Mouse (Mus musculus): ENCODE results near the gene Inpp5d. TPM values are rescaled to one million over a fixed set of nuclear protein-coding genes. Genes with fewer than 3 reads are reported as not detected.
A peak's percentile ranks its signal among the peaks of the same experiment; 100 is the strongest.

The Inpp5d gene
- polyA plus RNA-seq (2015; fragmentation: Nextera tagmentation; extraction: Ambion mirVana), result 1.9 and 2.5 TPM in 2 replicates

DNA sequence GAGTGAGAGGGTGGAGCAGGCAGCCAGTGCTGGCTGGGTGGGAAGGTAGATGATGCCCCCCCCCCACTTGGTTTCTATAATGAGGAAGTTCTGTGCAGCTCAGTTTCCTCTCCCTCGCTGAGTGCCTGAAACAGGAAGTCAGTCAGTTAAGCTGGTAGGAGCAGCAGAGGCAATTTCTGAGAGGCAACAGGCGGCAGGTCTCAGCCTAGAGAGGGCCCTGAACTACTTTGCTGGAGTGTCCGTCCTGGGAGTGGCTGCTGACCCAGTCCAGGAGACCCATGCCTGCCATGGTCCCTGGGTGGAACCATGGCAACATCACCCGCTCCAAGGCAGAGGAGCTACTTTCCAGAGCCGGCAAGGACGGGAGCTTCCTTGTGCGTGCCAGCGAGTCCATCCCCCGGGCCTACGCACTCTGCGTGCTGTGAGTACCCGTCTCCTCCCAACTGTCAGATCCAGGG, at the start of gene Inpp5d:
TSS of gene Inpp5d (plus strand) at position 102 of the 458 bp plus-strand sequence.
- Histone ChIP-seq H3K4me3 (replicated peaks) (no peak within 1 kb of the TSS), H3K9ac (replicated peaks) (no peak within 1 kb of the TSS), H3K9me3 (no peaks in the 10 kb centered on the region; the same call in 1 of the 2 replicates), H3K4me1 (replicated peaks) (no peaks in the 10 kb centered on the region), H3K4me2 (replicated peaks) (no peak within 1 kb of the TSS), H3K27ac (no peak within 1 kb of the TSS), H3K27me3 (no peaks in the 10 kb centered on the region), H3K36me3 (no peaks in the 10 kb centered on the region)
- WGBS, result 88% methylated on average over 12 of the region's 12 CpGs
- no peak for ATAC-seq

- no peak overlapping the region for H3K9ac ChIP-seq (replicated peaks)
- H3K27me3 ChIP-seq, result no peaks in the 10 kb centered on the region
- H3K27ac ChIP-seq, result no peak overlapping the region
- no peak overlapping the region for H3K4me2 ChIP-seq (replicated peaks)
- no peak for ATAC-seq
- no peaks in the 10 kb centered on the region for H3K36me3 ChIP-seq
- H3K9me3 ChIP-seq, result no peaks in the 10 kb centered on the region
- WGBS, result 80% methylated on average over 5 of the region's 5 CpGs
- H3K4me1 ChIP-seq (replicated peaks), result peaks cover 14% of the 10 kb centered on the region
- no peak overlapping the region for H3K4me3 ChIP-seq (replicated peaks)
These were observed 46.9 kb upstream of the Inpp5d start for GRCm38 (mm10) chr1:87573261-87573660.

- Histone ChIP-seq H3K36me3 (no peaks in the 10 kb centered on the region), H3K4me3 (replicated peaks) (no peak within 1 kb of the TSS), H3K27me3 (no peaks in the 10 kb centered on the region), H3K9me3 (no peaks in the 10 kb centered on the region), H3K4me2 (replicated peaks) (no peak within 1 kb of the TSS), H3K4me1 (replicated peaks) (peaks cover 14% of the 10 kb centered on the region), H3K9ac (replicated peaks) (no peak within 1 kb of the TSS), H3K27ac (peak within 1 kb of the TSS; percentile 36; the same call in 1 of the 2 replicates)
- WGBS, result 78% methylated on average over 6 of the region's 6 CpGs
- ATAC-seq, result peak; percentile 28; the same call in 1 of the 2 replicates
These were observed 46.3 kb upstream of the Inpp5d start, which contains the start of gene Ngef for GRCm38 (mm10) chr1:87573800-87574215. TSS of gene Ngef (minus strand) at chr1:87573870.

- Histone ChIP-seq H3K9ac (replicated peaks) (no peak overlapping the region), H3K9me3 (no peaks in the 10 kb centered on the region), H3K4me3 (replicated peaks) (no peak overlapping the region), H3K4me1 (replicated peaks) (peaks cover 14% of the 10 kb centered on the region), H3K27me3 (no peaks in the 10 kb centered on the region), H3K27ac (peak overlapping the region; percentile 36; the same call in 1 of the 2 replicates), H3K4me2 (replicated peaks) (no peak overlapping the region), H3K36me3 (no peaks in the 10 kb centered on the region)
- 34% methylated on average over 6 of the region's 6 CpGs for WGBS
- peak; percentile 93 for ATAC-seq
These were observed 45.8 kb upstream of the Inpp5d start for GRCm38 (mm10) chr1:87574353-87574752.

- Histone ChIP-seq H3K4me1 (replicated peaks) (peaks cover 14% of the 10 kb centered on the region), H3K4me3 (replicated peaks) (no peak overlapping the region), H3K9ac (replicated peaks) (no peak overlapping the region), H3K9me3 (no peaks in the 10 kb centered on the region), H3K4me2 (replicated peaks) (no peak overlapping the region), H3K27me3 (no peaks in the 10 kb centered on the region), H3K36me3 (no peaks in the 10 kb centered on the region), H3K27ac (peak overlapping the region; percentile 36)
- 69% methylated on average over 7 of the region's 7 CpGs for WGBS
- ATAC-seq, result peak; percentile 76
These were observed 45.3 kb upstream of the Inpp5d start for GRCm38 (mm10) chr1:87574785-87575184.

DNA sequence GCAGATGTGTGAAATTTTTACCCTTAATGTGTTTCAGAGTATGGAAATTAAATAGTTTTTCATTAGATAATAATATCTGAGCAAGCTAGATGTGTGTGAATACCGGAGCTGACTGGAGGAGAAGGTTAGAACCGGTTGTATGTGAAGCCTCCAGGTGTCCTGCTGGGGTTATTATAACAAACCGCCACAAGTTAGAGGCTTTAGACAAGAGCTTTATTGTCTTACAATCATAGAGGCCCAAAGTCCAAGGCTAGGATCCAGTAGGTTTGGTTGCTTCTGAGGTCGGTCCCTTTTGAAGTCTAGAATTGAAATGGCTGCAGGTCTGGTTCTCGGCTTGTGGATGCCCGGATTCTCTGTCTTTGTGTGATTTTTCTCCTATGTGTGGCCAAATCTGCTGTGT, 41.1 kb upstream of the Inpp5d start:
- Histone ChIP-seq H3K4me2 (replicated peaks) (no peak overlapping the region), H3K9me3 (no peaks in the 10 kb centered on the region), H3K36me3 (no peaks in the 10 kb centered on the region), H3K9ac (replicated peaks) (no peak overlapping the region), H3K27ac (no peak overlapping the region), H3K27me3 (peaks cover 7% of the 10 kb centered on the region; the same call in 1 of the 2 replicates), H3K4me1 (replicated peaks) (peaks cover 21% of the 10 kb centered on the region), H3K4me3 (replicated peaks) (no peak overlapping the region)
- 88% methylated on average over 6 of the region's 6 CpGs for WGBS
- no peak for ATAC-seq

DNA sequence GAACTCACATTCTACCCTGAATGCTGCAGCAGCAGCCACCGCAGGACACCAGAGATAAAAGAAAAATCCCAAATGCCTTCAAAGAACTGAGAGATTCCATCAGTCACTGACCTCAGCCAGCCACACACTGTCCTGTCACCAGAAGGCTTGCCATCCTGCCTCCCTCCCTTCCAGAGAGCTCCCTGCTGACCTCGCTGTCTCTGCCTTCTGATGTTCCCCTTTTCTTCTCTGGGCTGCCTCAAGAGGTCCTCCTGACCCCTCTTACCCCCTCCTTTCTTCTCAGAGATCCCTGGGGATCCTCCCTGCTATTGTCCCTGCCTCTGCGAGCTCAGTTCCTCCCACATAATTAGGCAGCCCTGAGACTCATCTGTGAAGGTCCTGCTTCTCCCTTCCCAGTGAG, 39.3 kb upstream of the Inpp5d start:
- Histone ChIP-seq H3K27me3 (peaks cover 7% of the 10 kb centered on the region; the same call in 1 of the 2 replicates), H3K36me3 (no peaks in the 10 kb centered on the region), H3K9me3 (no peaks in the 10 kb centered on the region), H3K27ac (no peak overlapping the region), H3K4me3 (replicated peaks) (no peak overlapping the region), H3K4me2 (replicated peaks) (no peak overlapping the region), H3K4me1 (replicated peaks) (peaks cover 7% of the 10 kb centered on the region), H3K9ac (replicated peaks) (no peak overlapping the region)
- ATAC-seq, result peak; percentile 79
- 5% methylated on average over 3 of the region's 3 CpGs for WGBS

- Histone ChIP-seq H3K27ac (no peak overlapping the region), H3K4me3 (replicated peaks) (no peak overlapping the region), H3K4me1 (replicated peaks) (no peaks in the 10 kb centered on the region), H3K9ac (replicated peaks) (no peak overlapping the region), H3K27me3 (no peaks in the 10 kb centered on the region), H3K4me2 (replicated peaks) (no peak overlapping the region), H3K36me3 (no peaks in the 10 kb centered on the region), H3K9me3 (no peaks in the 10 kb centered on the region)
- WGBS, result 91% methylated on average over 7 of the region's 7 CpGs
- ATAC-seq, result no peak
These were observed 30.9 kb upstream of the Inpp5d start for GRCm38 (mm10) chr1:87589162-87589561.

DNA sequence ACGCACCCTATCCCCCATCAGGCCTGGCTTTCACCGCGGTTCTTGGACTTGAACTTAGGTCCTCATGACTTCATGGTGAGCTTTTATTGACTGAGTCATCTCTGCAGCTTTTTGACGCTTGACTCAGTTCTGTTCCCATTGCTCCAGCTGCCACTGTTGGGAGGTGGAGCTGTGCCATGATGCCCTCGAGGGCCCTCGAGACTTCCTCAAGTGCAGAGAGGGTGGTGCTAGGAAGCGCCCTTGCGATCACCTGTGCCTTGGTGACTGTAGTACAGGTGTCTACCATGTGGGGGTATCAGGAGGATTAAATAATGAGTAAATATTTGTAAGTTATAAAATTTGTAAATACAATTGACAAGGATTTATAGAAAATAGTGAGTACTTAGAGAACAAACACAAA, 30.1 kb upstream of the Inpp5d start:
- Histone ChIP-seq H3K4me3 (replicated peaks) (no peak overlapping the region), H3K4me1 (replicated peaks) (no peaks in the 10 kb centered on the region), H3K27me3 (no peaks in the 10 kb centered on the region), H3K4me2 (replicated peaks) (no peak overlapping the region), H3K9me3 (no peaks in the 10 kb centered on the region), H3K36me3 (no peaks in the 10 kb centered on the region), H3K9ac (replicated peaks) (no peak overlapping the region), H3K27ac (no peak overlapping the region)
- ATAC-seq, result no peak
- 97% methylated on average over 8 of the region's 8 CpGs for WGBS

DNA sequence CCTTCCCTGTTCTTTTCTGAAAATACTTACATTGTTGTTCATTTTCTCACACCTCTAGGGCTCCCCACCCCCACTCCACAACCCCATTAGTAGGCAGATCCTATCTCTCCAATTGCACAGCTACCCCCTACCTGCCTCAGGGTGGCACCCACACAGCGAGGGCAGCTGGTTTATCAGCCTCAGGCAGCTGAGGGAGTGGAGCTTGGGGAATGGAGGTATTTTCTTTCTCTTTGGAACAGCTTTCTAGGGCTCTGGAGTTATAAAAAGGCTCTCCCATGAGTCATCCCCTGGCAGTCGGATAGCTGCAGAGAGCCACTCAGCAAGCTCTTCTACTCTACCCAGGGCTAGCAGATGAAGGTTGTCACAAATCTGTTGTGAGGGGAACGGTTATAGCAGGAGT, 25.9 kb upstream of the Inpp5d start:
- no peaks in the 10 kb centered on the region for H3K27me3 ChIP-seq
- H3K9me3 ChIP-seq, result no peaks in the 10 kb centered on the region
- H3K4me1 ChIP-seq (replicated peaks), result no peaks in the 10 kb centered on the region
- H3K4me2 ChIP-seq (replicated peaks), result no peak overlapping the region
- ATAC-seq, result no peak
- H3K9ac ChIP-seq (replicated peaks), result no peak overlapping the region
- H3K36me3 ChIP-seq, result no peaks in the 10 kb centered on the region
- WGBS, result 85% methylated on average over 3 of the region's 3 CpGs
- no peak overlapping the region for H3K27ac ChIP-seq
- H3K4me3 ChIP-seq (replicated peaks), result no peak overlapping the region

- Histone ChIP-seq H3K4me1 (replicated peaks) (no peaks in the 10 kb centered on the region), H3K27me3 (no peaks in the 10 kb centered on the region), H3K27ac (no peak overlapping the region), H3K4me2 (replicated peaks) (no peak overlapping the region), H3K4me3 (replicated peaks) (no peak overlapping the region), H3K36me3 (no peaks in the 10 kb centered on the region), H3K9ac (replicated peaks) (no peak overlapping the region), H3K9me3 (no peaks in the 10 kb centered on the region)
- 95% methylated on average over 10 of the region's 10 CpGs for WGBS
- no peak for ATAC-seq
These were observed 25.4 kb upstream of the Inpp5d start for GRCm38 (mm10) chr1:87594671-87595070.

DNA sequence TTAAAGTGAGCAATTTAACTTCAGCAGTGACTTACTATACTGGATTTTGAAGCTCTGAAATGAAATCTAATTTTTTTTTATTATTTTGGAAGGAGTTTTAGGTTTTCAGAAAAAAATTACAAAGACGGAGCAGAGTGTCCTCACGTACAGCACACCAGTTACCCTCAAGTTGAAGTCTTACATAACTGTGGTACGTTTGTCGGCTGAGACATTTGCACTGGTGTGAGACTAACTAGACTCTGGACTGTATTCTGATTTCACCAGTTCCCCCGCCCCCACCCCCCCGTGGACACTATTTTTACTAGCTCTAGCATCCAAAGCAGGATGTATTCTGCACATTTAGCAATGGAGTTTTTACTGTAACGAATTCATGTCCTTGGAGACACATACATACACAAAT, 19.6 kb upstream of the Inpp5d start:
- Histone ChIP-seq H3K4me1 (replicated peaks) (no peaks in the 10 kb centered on the region), H3K4me2 (replicated peaks) (no peak overlapping the region), H3K9ac (replicated peaks) (no peak overlapping the region), H3K4me3 (replicated peaks) (no peak overlapping the region), H3K36me3 (no peaks in the 10 kb centered on the region), H3K27me3 (no peaks in the 10 kb centered on the region), H3K9me3 (no peaks in the 10 kb centered on the region), H3K27ac (no peak overlapping the region)
- no peak for ATAC-seq
- WGBS, result 78% methylated on average over 7 of the region's 7 CpGs

- WGBS, result 89% methylated on average over 2 of the region's 2 CpGs
- no peaks in the 10 kb centered on the region for H3K27me3 ChIP-seq
- no peak overlapping the region for H3K4me3 ChIP-seq (replicated peaks)
- no peaks in the 10 kb centered on the region for H3K4me1 ChIP-seq (replicated peaks)
- H3K27ac ChIP-seq, result no peak overlapping the region
- no peaks in the 10 kb centered on the region for H3K36me3 ChIP-seq
- no peak overlapping the region for H3K9ac ChIP-seq (replicated peaks)
- no peaks in the 10 kb centered on the region for H3K9me3 ChIP-seq
- no peak for ATAC-seq
- no peak overlapping the region for H3K4me2 ChIP-seq (replicated peaks)
These were observed 18.3 kb upstream of the Inpp5d start for GRCm38 (mm10) chr1:87601801-87602200.

Measured in midbrain, embryonic 13.5 days (tissue).